Mouse (Mus musculus): Measurements from ENCODE around the gene Chd5. TPM values are rescaled to one million over a fixed set of nuclear protein-coding genes. Genes with fewer than 3 reads are reported as not detected.

Gene Chd5
- total RNA-seq, 4 experiments from 2014 or later, result 123 to 147 (median 134) TPM

- no peak for DNase-seq (ENCODE audit: low spot score in 2 of 2)
These were observed 20.8 kb upstream of the Chd5 start for GRCm38 (mm10) chr4:152317631-152318033.

GRCm38 (mm10) chr4:152318517-152319234, 19.8 kb upstream of the Chd5 start, which contains the start of gene Rnf207:
Rnf207 (minus strand) TSS chr4:152318993.
- DNase-seq (ENCODE audit: low spot score in 2 of 2), result no peak

GRCm38 (mm10) chr4:152321464-152321863, 17.0 kb upstream of the Chd5 start:
- DNase-seq (ENCODE audit: low spot score in 2 of 2), result no peak

- no peak for DNase-seq (ENCODE audit: low spot score in 2 of 2)
These were observed 13.5 kb upstream of the Chd5 start for GRCm38 (mm10) chr4:152324641-152325562.

GRCm38 (mm10) chr4:152325574-152326411, 12.7 kb upstream of the Chd5 start, which contains the start of gene Rpl22:
Rpl22 (plus strand) TSS chr4:152325742.
- DNase-seq (ENCODE audit: low spot score in 2 of 2), result peak; percentile 95 to 96

- DNase-seq (ENCODE audit: low spot score in 2 of 2), result no peak
These were observed 11.9 kb upstream of the Chd5 start for GRCm38 (mm10) chr4:152326543-152326942.

- no peak for DNase-seq (ENCODE audit: low spot score in 2 of 2)
These were observed 9.8 kb upstream of the Chd5 start for GRCm38 (mm10) chr4:152328691-152329090.

GRCm38 (mm10) chr4:152332952-152333351, 5.5 kb upstream of the Chd5 start:
- peak in 1 of 2 experiments; percentile 62 for DNase-seq (ENCODE audit: low spot score in 2 of 2)

- DNase-seq (ENCODE audit: low spot score in 2 of 2), result no peak
These were observed 4.9 kb upstream of the Chd5 start for GRCm38 (mm10) chr4:152333587-152333986.

- DNase-seq (ENCODE audit: low spot score in 2 of 2), result no peak
These were observed 679 bp upstream of the Chd5 start for GRCm38 (mm10) chr4:152337772-152338171.

- DNase-seq (ENCODE audit: low spot score in 2 of 2), result no peak
These were observed 891 bp downstream of the Chd5 start for GRCm38 (mm10) chr4:152339293-152339790.

- DNase-seq (ENCODE audit: low spot score in 2 of 2), result no peak
These were observed 2.3 kb downstream of the Chd5 start for GRCm38 (mm10) chr4:152340584-152341284.

GRCm38 (mm10) chr4:152343296-152343695, 4.8 kb downstream of the Chd5 start:
- DNase-seq (ENCODE audit: low spot score in 2 of 2), result no peak

GRCm38 (mm10) chr4:152344651-152345050, 6.2 kb downstream of the Chd5 start:
- no peak for DNase-seq (ENCODE audit: low spot score in 2 of 2)

- DNase-seq (ENCODE audit: low spot score in 2 of 2), result peak in 1 of 2 experiments; percentile 59
These were observed 6.9 kb downstream of the Chd5 start for GRCm38 (mm10) chr4:152345120-152345889.

- peak; percentile 69 to 72 for DNase-seq (ENCODE audit: low spot score in 2 of 2)
These were observed 11.5 kb downstream of the Chd5 start for GRCm38 (mm10) chr4:152349837-152350381.

- DNase-seq (ENCODE audit: low spot score in 2 of 2), result no peak
These were observed 12.4 kb downstream of the Chd5 start for GRCm38 (mm10) chr4:152350722-152351421.

- no peak for DNase-seq (ENCODE audit: low spot score in 2 of 2)
These were observed 13.2 kb downstream of the Chd5 start for GRCm38 (mm10) chr4:152351422-152352305.

Data from layer of hippocampus, adult 8-10 months (tissue).